Mouse (Mus musculus) heart, embryonic 13.5 days (tissue): Measurements from ENCODE around the gene Mybph. TPM values are rescaled to one million over a fixed set of nuclear protein-coding genes. Genes with fewer than 3 reads are reported as not detected.
"Not testable (repeated sequence)": the region's sequence is repeated elsewhere in the genome, so short reads cannot be mapped to it uniquely, and the experiment has no call there.

ENCODE experiments used
- ATAC-seq: fragments of 200-750 bp; cut with Nextera tagmentation; 2 replicates; pipeline ENCODE4 v1.8.0; 2017; ENCODE audit warnings: moderate TSS enrichment; ENCODE audit not compliant: insufficient number of reproducible peaks, low FRiP score, low TSS enrichment; ENCODE audit errors: extremely low read depth
- H3K27ac ChIP-seq: fragments of 300-500 bp; sonication (generic); replicated peaks from 2 replicates; pipeline ENCODE4 v1.5.1; 2015; ENCODE audit warnings: moderate library complexity, mild to moderate bottlenecking, inconsistent platforms
- H3K27me3 ChIP-seq: fragments of 300-500 bp; sonication (generic); replicated peaks from 2 replicates; pipeline ENCODE4 v1.6.1; 2015; ENCODE audit warnings: mild to moderate bottlenecking, inconsistent platforms
- H3K36me3 ChIP-seq: fragments of 300-500 bp; sonication (generic); 2 replicates; pipeline ENCODE4 v1.6.1; 2015; ENCODE audit warnings: mild to moderate bottlenecking, inconsistent platforms
- H3K4me1 ChIP-seq: fragments of 300-500 bp; sonication (generic); 2 replicates; pipeline ENCODE4 v1.6.1; 2015; ENCODE audit warnings: inconsistent platforms
- H3K4me2 ChIP-seq: fragments of 300-500 bp; sonication (generic); 2 replicates; pipeline ENCODE4 v1.6.1; 2015; ENCODE audit warnings: inconsistent platforms, mild to moderate bottlenecking, moderate library complexity
- H3K4me3 ChIP-seq: fragments of 300-500 bp; sonication (generic); 2 replicates; pipeline ENCODE4 v1.5.1; 2015; ENCODE audit warnings: moderate library complexity, mild to moderate bottlenecking, inconsistent platforms
- H3K9ac ChIP-seq: fragments of 300-500 bp; sonication (generic); 2 replicates; pipeline ENCODE4 v1.6.1; 2015; ENCODE audit warnings: inconsistent platforms, mild to moderate bottlenecking, moderate library complexity
- H3K9me3 ChIP-seq: fragments of 300-500 bp; sonication (generic); 2 replicates; pipeline ENCODE4 v1.6.1; 2016; ENCODE audit warnings: inconsistent platforms
- WGBS: fragments of 180-500 bp; shearing (Covaris S2); methylation state at CpG from one replicate; pipeline ENCODE4 v1.1.7; 2015; ENCODE audit warnings: mixed read lengths; 5-methylcytosine and 5-hydroxymethylcytosine counted together
- polyA plus RNA-seq: library from polyadenylated mRNA; unstranded; fragments of >200 nt; fragmentation: Nextera tagmentation; extraction: Ambion mirVana; gene quantifications from 2 replicates; pipeline ENCODE4 v1.2.1, GENCODE M21; 2015

Gene Mybph
- polyA plus RNA-seq, 1 experiment from 2014 or later = 0.67 TPM

- ATAC-seq = no peak
- H3K27ac ChIP-seq = peak within 1 kb of the TSS; percentile 78
Measured at GRCm38 (mm10) chr1:134235391-134235921, 42.2 kb downstream of the Mybph start, which contains the start of gene Adora1. Gene Adora1 (minus strand): TSS chr1:134235431.

GRCm38 (mm10) chr1:134236142-134236541, 42.9 kb downstream of the Mybph start:
- Histone ChIP-seq H3K27ac (no peak overlapping the region), H3K4me1 (peaks cover 66% of the 10 kb centered on the region), H3K9ac (no peak overlapping the region), H3K9me3 (no peaks in the 10 kb centered on the region), H3K4me2 (peak overlapping the region; percentile 84; the same call in 1 of the 2 replicates), H3K4me3 (no peak overlapping the region), H3K27me3 (peaks cover 51% of the 10 kb centered on the region), H3K36me3 (no peaks in the 10 kb centered on the region)
- WGBS = 62% methylated on average over 3 of the region's 3 CpGs
- no peak for ATAC-seq

More at GRCm38 (mm10) chr1:134235391-134235921, 42.2 kb downstream of the Mybph start, which contains the start of gene Adora1:
- Histone ChIP-seq H3K9me3 (no peaks in the 10 kb centered on the region), H3K4me3 (peak within 1 kb of the TSS; percentile 56), H3K4me1 (peaks cover 72% of the 10 kb centered on the region), H3K9ac (peak within 1 kb of the TSS; percentile 79), H3K27me3 (peaks cover 50% of the 10 kb centered on the region), H3K36me3 (no peaks in the 10 kb centered on the region), H3K4me2 (peak within 1 kb of the TSS; percentile 84)
- 1% methylated on average over 24 of the region's 37 CpGs for WGBS

- Histone ChIP-seq H3K9ac (no peak overlapping the region), H3K4me2 (no peak overlapping the region), H3K27ac (no peak overlapping the region), H3K9me3 (no peaks in the 10 kb centered on the region), H3K4me1 (peaks cover 62% of the 10 kb centered on the region), H3K27me3 (peaks cover 57% of the 10 kb centered on the region), H3K36me3 (no peaks in the 10 kb centered on the region), H3K4me3 (no peak overlapping the region)
- 78% methylated on average over 3 of the region's 3 CpGs for WGBS
- ATAC-seq = no peak
Measured at GRCm38 (mm10) chr1:134237438-134237837, 44.2 kb downstream of the Mybph start.

GRCm38 (mm10) chr1:134240701-134241100, 47.5 kb downstream of the Mybph start:
- WGBS = 81% methylated on average over 9 of the region's 9 CpGs
- Histone ChIP-seq H3K27ac (no peak overlapping the region), H3K4me3 (no peak overlapping the region), H3K36me3 (no peaks in the 10 kb centered on the region), H3K9ac (no peak overlapping the region), H3K4me1 (peaks cover 40% of the 10 kb centered on the region), H3K27me3 (peaks cover 30% of the 10 kb centered on the region), H3K9me3 (no peaks in the 10 kb centered on the region), H3K4me2 (no peak overlapping the region)
- no peak for ATAC-seq

GRCm38 (mm10) chr1:134241298-134241697, 48.0 kb downstream of the Mybph start:
- Histone ChIP-seq H3K4me2 (no peak overlapping the region), H3K4me1 (peaks cover 35% of the 10 kb centered on the region), H3K27me3 (peaks cover 24% of the 10 kb centered on the region), H3K9ac (no peak overlapping the region), H3K36me3 (no peaks in the 10 kb centered on the region), H3K9me3 (no peaks in the 10 kb centered on the region), H3K27ac (no peak overlapping the region), H3K4me3 (no peak overlapping the region)
- no peak for ATAC-seq
- 73% methylated on average over 8 of the region's 8 CpGs for WGBS

GRCm38 (mm10) chr1:134242286-134242685, 49.0 kb downstream of the Mybph start:
- Histone ChIP-seq H3K9me3 (no peaks in the 10 kb centered on the region), H3K4me3 (no peak overlapping the region), H3K4me2 (no peak overlapping the region), H3K9ac (no peak overlapping the region), H3K27me3 (peaks cover 14% of the 10 kb centered on the region), H3K36me3 (no peaks in the 10 kb centered on the region), H3K27ac (no peak overlapping the region), H3K4me1 (peaks cover 40% of the 10 kb centered on the region)
- no peak for ATAC-seq
- 65% methylated on average over 2 of the region's 2 CpGs for WGBS

- H3K27me3 ChIP-seq = 0 out of 2 replicates have a peak, but pooled peaks cover 6% of the 10 kb centered on the region
- H3K27ac ChIP-seq = no peak overlapping the region
- WGBS = 69% methylated on average over 6 of the region's 6 CpGs
- H3K36me3 ChIP-seq = no peaks in the 10 kb centered on the region
- H3K4me2 ChIP-seq = no peak overlapping the region
- ATAC-seq = no peak
- no peaks in the 10 kb centered on the region for H3K9me3 ChIP-seq
- peaks cover 40% of the 10 kb centered on the region for H3K4me1 ChIP-seq
- H3K9ac ChIP-seq = 0 out of 2 replicates have a peak overlapping the region, but pooled peaks have one; percentile 48
- H3K4me3 ChIP-seq = no peak overlapping the region
Measured at GRCm38 (mm10) chr1:134243505-134243904, 50.3 kb downstream of the Mybph start.

GRCm38 (mm10) chr1:134243948-134244914, 51.0 kb downstream of the Mybph start:
- no peaks in the 10 kb centered on the region for H3K36me3 ChIP-seq
- no peaks in the 10 kb centered on the region for H3K9me3 ChIP-seq
- peak overlapping the region; percentile 48 for H3K9ac ChIP-seq
- no peak overlapping the region for H3K27ac ChIP-seq
- H3K4me2 ChIP-seq = peak overlapping the region; percentile 54
- H3K4me3 ChIP-seq = no peak overlapping the region
- peaks cover 33% of the 10 kb centered on the region for H3K4me1 ChIP-seq
- H3K27me3 ChIP-seq = 0 out of 2 replicates have a peak, but pooled peaks cover 6% of the 10 kb centered on the region
- peak; percentile 51; the same call in 1 of the 2 replicates for ATAC-seq
- 19% methylated on average over 35 of the region's 35 CpGs for WGBS

GRCm38 (mm10) chr1:134245004-134245717, 51.9 kb downstream of the Mybph start:
- H3K27ac ChIP-seq = no peak overlapping the region
- no peaks in the 10 kb centered on the region for H3K9me3 ChIP-seq
- H3K4me3 ChIP-seq = no peak overlapping the region
- no peak overlapping the region for H3K9ac ChIP-seq
- H3K4me2 ChIP-seq = no peak overlapping the region
- H3K27me3 ChIP-seq = 0 out of 2 replicates have a peak, but pooled peaks cover 6% of the 10 kb centered on the region
- peak; percentile 38; the same call in 1 of the 2 replicates for ATAC-seq
- 79% methylated on average over 14 of the region's 14 CpGs for WGBS
- H3K4me1 ChIP-seq = peaks cover 28% of the 10 kb centered on the region
- no peaks in the 10 kb centered on the region for H3K36me3 ChIP-seq

GRCm38 (mm10) chr1:134246590-134246989, 53.3 kb downstream of the Mybph start:
- Histone ChIP-seq H3K4me1 (peaks cover 27% of the 10 kb centered on the region), H3K9me3 (no peaks in the 10 kb centered on the region), H3K27me3 (0 out of 2 replicates have a peak, but pooled peaks cover 3% of the 10 kb centered on the region), H3K36me3 (no peaks in the 10 kb centered on the region), H3K9ac (no peak overlapping the region), H3K4me3 (no peak overlapping the region), H3K27ac (peak overlapping the region; percentile 45; the same call in 1 of the 2 replicates), H3K4me2 (no peak overlapping the region)
- 44% methylated on average over 4 of the region's 4 CpGs for WGBS
- no peak for ATAC-seq

- H3K4me1 ChIP-seq, H3K27me3 ChIP-seq, H3K9ac ChIP-seq, H3K9me3 ChIP-seq, H3K4me2 ChIP-seq, ATAC-seq, H3K4me3 ChIP-seq, H3K36me3 ChIP-seq, H3K27ac ChIP-seq: not testable (repeated sequence)
- WGBS = 67% methylated on average over 1 of the region's 1 CpGs
Measured at GRCm38 (mm10) chr1:134249681-134250080, 56.4 kb downstream of the Mybph start.
